In the genomic region with DNA sequence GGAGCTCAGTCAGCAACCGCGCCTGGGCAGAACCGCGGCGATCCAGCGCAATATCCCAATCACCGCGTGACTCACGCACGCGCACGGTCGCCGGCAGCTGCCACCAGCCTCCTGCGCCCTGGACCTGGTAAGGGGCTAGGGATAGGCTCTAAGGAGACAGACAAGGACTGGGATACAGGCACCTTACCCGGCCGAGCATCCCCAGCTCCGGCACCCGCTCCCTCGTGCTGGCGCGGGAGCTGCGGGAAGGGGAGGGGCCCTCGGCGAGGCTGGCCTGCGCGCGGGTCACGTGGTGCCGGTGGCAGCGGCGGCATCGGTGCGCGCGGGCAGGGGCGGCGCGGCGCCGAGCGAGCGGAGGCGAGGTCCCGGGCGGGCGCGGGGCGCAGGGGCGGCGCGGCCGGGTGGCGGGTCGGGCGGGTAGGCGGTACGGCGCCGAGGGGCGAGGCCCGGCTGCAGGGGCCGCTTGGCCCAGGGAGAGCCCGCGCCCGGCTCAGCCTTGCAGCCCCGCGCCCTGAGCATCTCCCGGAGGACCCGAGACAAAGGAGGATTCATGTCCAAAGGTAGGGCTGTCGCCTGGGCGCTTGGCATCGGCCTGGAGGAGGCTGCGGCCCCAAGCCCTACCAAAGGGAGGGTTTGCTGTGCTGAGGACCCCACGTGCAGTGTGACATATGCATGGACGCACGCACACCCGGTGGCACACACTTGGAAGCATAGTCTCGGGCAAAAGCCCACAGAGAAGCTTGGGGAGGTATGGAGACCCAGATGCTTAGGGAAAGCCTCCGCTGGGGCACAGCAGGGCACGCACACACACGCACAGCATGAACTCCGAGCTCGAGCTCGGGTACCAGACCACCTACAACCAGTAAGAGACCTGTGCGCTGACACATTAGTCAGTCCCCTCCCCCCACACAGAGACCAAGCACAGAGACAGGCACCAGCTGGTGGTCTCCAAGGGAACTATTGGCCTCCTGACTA, we compare ENCODE assay signal across 8 mouse cellular contexts. TPM values are rescaled to one million over a fixed set of nuclear protein-coding genes. Genes with fewer than 3 reads are reported as not detected.
DNase-seq lines count a peak whose midpoint lies in the region; ATAC-seq and TF ChIP-seq lines count a peak whose summit lies in the region.

No protein-coding gene starts in this region.

- H3K36me3 ChIP-seq in spleen, adult 2 months (ENCODE audit: control insufficient read depth, insufficient read depth, low read length), result no peaks in the 10 kb centered on the region
- peaks cover 27% of the 10 kb centered on the region for H3K36me3 ChIP-seq in midbrain, embryonic 13.5 days

- H3K4me2 ChIP-seq in midbrain, embryonic 13.5 days (replicated peaks), result peak overlapping the region; percentile 98

- no peak for TF ChIP-seq CTCF in spleen, adult 2 months (IDR thresholded peaks at IDR 0.05; ENCODE audit: extremely low read depth, insufficient read depth, insufficient read length, insufficient replicate concordance)

- H3K27ac ChIP-seq in spleen, adult 2 months (ENCODE audit: insufficient read depth, low read length), result no peak overlapping the region
- H3K27ac ChIP-seq in midbrain, embryonic 13.5 days, result peak overlapping the region; percentile 98

- H3K9ac ChIP-seq in midbrain, embryonic 13.5 days (replicated peaks), result peak overlapping the region; percentile 96

- peak; percentile 42 for ATAC-seq in frontal cortex, adult (ENCODE audit: low TSS enrichment)
- ATAC-seq in midbrain, embryonic 13.5 days, result peak; percentile 77

- H3K4me1 ChIP-seq in spleen, adult 2 months (ENCODE audit: control insufficient read depth, insufficient read depth, insufficient read length), result no peaks in the 10 kb centered on the region; the same call in none of the 2 replicates
- H3K4me1 ChIP-seq in midbrain, embryonic 13.5 days (replicated peaks), result peaks cover 61% of the 10 kb centered on the region

- no peak for DNase-seq in spleen, adult 2 months (ENCODE audit: low read depth in 1 of 2, low spot score in 2 of 2)
- DNase-seq in spleen, postnatal 10 days (ENCODE audit: low spot score in 2 of 2), result no peak
- DNase-seq in cerebellum, adult 9-10 months, result peak; percentile 84
- DNase-seq in layer of hippocampus, postnatal 14 days (ENCODE audit: low spot score in 2 of 2), result peak; percentile 78 to 79
- peak; percentile 22 for DNase-seq in thymus, postnatal 25 days
- no peak for DNase-seq in gastrocnemius, adult 18-20 months (ENCODE audit: low spot score)

- no peak for TF ChIP-seq POLR2A in spleen, adult 2 months (IDR thresholded peaks at IDR 0.05; ENCODE audit: low read depth, low read length)

- no peaks in the 10 kb centered on the region for H3K9me3 ChIP-seq in midbrain, embryonic 13.5 days

- H3K4me3 ChIP-seq in spleen, adult 2 months (ENCODE audit: extremely low read depth, insufficient read depth, insufficient read length), result peak overlapping the region; percentile 33; the same call in 1 of the 2 replicates
- H3K4me3 ChIP-seq in midbrain, embryonic 13.5 days (replicated peaks), result peak overlapping the region; percentile 89

- 2% methylated on average over 71 of the region's 86 CpGs for WGBS in spleen, adult 2 months
- WGBS in midbrain, embryonic 13.5 days, result under 1% methylated on average over 68 of the region's 86 CpGs

- H3K27me3 ChIP-seq in spleen, adult 2 months (ENCODE audit: control insufficient read depth, insufficient read depth, low read length), result peaks cover 12% of the 10 kb centered on the region
- peaks cover 16% of the 10 kb centered on the region for H3K27me3 ChIP-seq in midbrain, embryonic 13.5 days

RNA-seq across cellular contexts. Expression of a gene that starts 0.5 kb away (rescaled TPM):
- polyA plus RNA-seq in spleen, adult 2 months (2012; rRNA removed), result 1.6 and 1.8 TPM in 2 replicates
- total RNA-seq in layer of hippocampus, postnatal 14 days (2021), result 100 to 1,000 TPM; 583 to 613 TPM
- polyA plus RNA-seq in midbrain, embryonic 13.5 days (2015; fragmentation: Nextera tagmentation; extraction: Ambion mirVana), result 341 and 349 TPM in 2 replicates
- under 1 TPM; 0.32 to 0.55 TPM for total RNA-seq in gastrocnemius, adult 18-20 months (2021)

RNA-seq across cellular contexts. Expression of a gene that starts 23.0 kb away (rescaled TPM):
- polyA plus RNA-seq in spleen, adult 2 months (2012; rRNA removed), result 0.05 and 0.08 TPM in 2 replicates
- 10 to 100 TPM; 89.4 to 94.8 TPM for total RNA-seq in layer of hippocampus, postnatal 14 days (2021)
- 9.6 and 9.7 TPM in 2 replicates for polyA plus RNA-seq in midbrain, embryonic 13.5 days (2015; fragmentation: Nextera tagmentation; extraction: Ambion mirVana)
- total RNA-seq in gastrocnemius, adult 18-20 months (2021), result not detected

RNA-seq across cellular contexts. Expression of a gene that starts 23.5 kb away (rescaled TPM):
- 0.07 TPM in 1 of 2 replicates, not detected in the other for polyA plus RNA-seq in spleen, adult 2 months (2012; rRNA removed)
- not detected for total RNA-seq in layer of hippocampus, postnatal 14 days (2021)
- polyA plus RNA-seq in midbrain, embryonic 13.5 days (2015; fragmentation: Nextera tagmentation; extraction: Ambion mirVana), result not detected in 2 replicates
- total RNA-seq in gastrocnemius, adult 18-20 months (2021), result not detected

RNA-seq across cellular contexts. Expression of a gene that starts 30.7 kb away (rescaled TPM):
- polyA plus RNA-seq in spleen, adult 2 months (2012; rRNA removed), result 10.2 and 16.8 TPM in 2 replicates
- total RNA-seq in layer of hippocampus, postnatal 14 days (2021), result 1 to 10 TPM; 5.1 to 5.3 TPM
- polyA plus RNA-seq in midbrain, embryonic 13.5 days (2015; fragmentation: Nextera tagmentation; extraction: Ambion mirVana), result 28.6 and 30.4 TPM in 2 replicates
- not detected for total RNA-seq in gastrocnemius, adult 18-20 months (2021)

RNA-seq across cellular contexts. Expression of a gene that starts 51.0 kb away (rescaled TPM):
- 120 and 179 TPM in 2 replicates for polyA plus RNA-seq in spleen, adult 2 months (2012; rRNA removed)
- total RNA-seq in layer of hippocampus, postnatal 14 days (2021), result under 1 TPM; 0.36 to 0.41 TPM
- polyA plus RNA-seq in midbrain, embryonic 13.5 days (2015; fragmentation: Nextera tagmentation; extraction: Ambion mirVana), result not detected in 2 replicates
- not detected for total RNA-seq in gastrocnemius, adult 18-20 months (2021)

Comparison
In these comparisons a context has a peak if more than half of its experiments do, and no peak if none do; other contexts are left out.
1. DNase-seq: peak in cerebellum, adult 9-10 months (single experiment), layer of hippocampus, postnatal 14 days (2 of 2) and thymus, postnatal 25 days (single experiment); none in spleen, adult 2 months (0 of 2), spleen, postnatal 10 days (0 of 2) and gastrocnemius, adult 18-20 months (single experiment).
2. RNA of a gene that starts 0.5 kb away (total RNA-seq): 583 to 613 TPM in layer of hippocampus, postnatal 14 days; 0.32 to 0.55 TPM in gastrocnemius, adult 18-20 months; every median in the first group is over 100 times any median in the second.
3. RNA of a gene that starts 23.0 kb away (total RNA-seq): 89.4 to 94.8 TPM in layer of hippocampus, postnatal 14 days; not detected in gastrocnemius, adult 18-20 months; every median in the first group is over 10 times any median in the second.